Mouse (Mus musculus) forebrain, embryonic 16.5 days (tissue): ENCODE results near the gene Tmem107. TPM values are rescaled to one million over a fixed set of nuclear protein-coding genes. Genes with fewer than 3 reads are reported as not detected.
A peak's percentile ranks its signal among the peaks of the same experiment; 100 is the strongest.

ENCODE experiments used
- ATAC-seq: fragments of 200-750 bp; cut with Nextera tagmentation; 2 replicates; pipeline ENCODE4 v1.8.0; 2017; ENCODE audit warnings: mild to moderate bottlenecking, moderate library complexity
- H3K27ac ChIP-seq: fragments of 300-500 bp; sonication (generic); 2 replicates; pipeline ENCODE4 v1.5.1; 2014; ENCODE audit warnings: low read length, control low read depth
- H3K27me3 ChIP-seq: fragments of 300-500 bp; sonication (generic); replicated peaks from 2 replicates; pipeline ENCODE4 v1.6.1; 2014; ENCODE audit warnings: low read length; ENCODE audit not compliant: control insufficient read depth, insufficient read depth
- H3K36me3 ChIP-seq: fragments of 300-500 bp; sonication (generic); 2 replicates; pipeline ENCODE4 v1.6.1; 2014; ENCODE audit not compliant: control insufficient read depth, insufficient read depth
- H3K4me1 ChIP-seq: fragments of 300-500 bp; sonication (generic); replicated peaks from 2 replicates; pipeline ENCODE4 v1.6.1; 2014; ENCODE audit warnings: low read length; ENCODE audit not compliant: control insufficient read depth, insufficient read depth
- H3K4me2 ChIP-seq: fragments of 300-500 bp; sonication (generic); 2 replicates; pipeline ENCODE4 v1.6.1; 2014; ENCODE audit warnings: mild to moderate bottlenecking, low read length, control low read depth
- H3K4me3 ChIP-seq: fragments of 300-500 bp; sonication (generic); replicated peaks from 2 replicates; pipeline ENCODE4 v1.5.1; 2014; ENCODE audit warnings: mild to moderate bottlenecking, low read length, control low read depth
- H3K9ac ChIP-seq: fragments of 300-500 bp; sonication (generic); replicated peaks from 2 replicates; pipeline ENCODE4 v1.6.1; 2014; ENCODE audit warnings: low read depth, low read length, control low read depth
- H3K9me3 ChIP-seq: fragments of 300-500 bp; sonication (generic); 2 replicates; pipeline ENCODE4 v1.6.1; 2016; ENCODE audit warnings: low read length; ENCODE audit not compliant: control insufficient read depth
- WGBS: fragments of 180-500 bp; shearing (Covaris S2); extraction: QIAGEN DNeasy Blood & Tissue Kit; methylation state at CpG from one replicate; pipeline ENCODE4 v1.1.7; 2014; 5-methylcytosine and 5-hydroxymethylcytosine counted together
- polyA plus RNA-seq: library from polyadenylated mRNA; unstranded; fragments of >200 nt; fragmentation: Nextera tagmentation; extraction: Ambion mirVana; gene quantifications from 2 replicates; pipeline ENCODE4 v1.2.1, GENCODE M21; 2015

Tmem107 gene
- polyA plus RNA-seq, 1 experiment from 2014 or later, result 48.4 TPM

DNA sequence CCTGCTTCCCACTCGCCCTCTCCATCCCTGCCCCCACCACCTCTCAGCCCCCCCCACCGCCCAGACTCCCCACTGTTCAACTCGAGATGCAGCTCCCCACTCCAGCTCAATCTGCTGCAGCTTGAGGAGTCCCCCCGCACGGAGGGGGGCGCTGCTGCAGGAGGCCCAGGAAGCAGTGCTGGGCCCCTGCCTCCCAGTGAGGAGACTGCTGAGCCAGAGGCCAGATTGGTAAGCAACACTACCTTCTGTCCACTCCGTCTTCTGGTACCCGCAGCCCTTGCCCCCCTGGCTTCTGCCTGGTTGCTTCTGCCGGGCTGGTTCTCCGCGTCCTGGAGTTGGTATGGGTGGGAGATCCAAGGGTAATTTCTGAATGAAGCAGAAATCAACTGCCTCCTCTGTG lies 36.2 kb downstream of the Tmem107 start:
- Histone ChIP-seq H3K27ac (no peak overlapping the region), H3K4me1 (0 out of 2 replicates have a peak, but pooled peaks cover 3% of the 10 kb centered on the region), H3K4me3 (no peak overlapping the region), H3K4me2 (no peak overlapping the region), H3K9me3 (no peaks in the 10 kb centered on the region), H3K36me3 (peaks cover 32% of the 10 kb centered on the region), H3K27me3 (no peaks in the 10 kb centered on the region), H3K9ac (no peak overlapping the region)
- ATAC-seq, result no peak
- 79% methylated on average over 11 of the region's 11 CpGs for WGBS

GRCm38 (mm10) chr11:69107676-69108075 lies 37.1 kb downstream of the Tmem107 start:
- Histone ChIP-seq H3K4me2 (no peak overlapping the region), H3K4me3 (no peak overlapping the region), H3K9ac (no peak overlapping the region), H3K9me3 (no peaks in the 10 kb centered on the region), H3K27ac (no peak overlapping the region), H3K36me3 (peaks cover 28% of the 10 kb centered on the region), H3K27me3 (no peaks in the 10 kb centered on the region), H3K4me1 (0 out of 2 replicates have a peak, but pooled peaks cover 3% of the 10 kb centered on the region)
- 89% methylated on average over 11 of the region's 11 CpGs for WGBS
- no peak for ATAC-seq

- WGBS, result 91% methylated on average over 9 of the region's 9 CpGs
- Histone ChIP-seq H3K4me1 (0 out of 2 replicates have a peak, but pooled peaks cover 3% of the 10 kb centered on the region), H3K27ac (no peak overlapping the region), H3K27me3 (no peaks in the 10 kb centered on the region), H3K4me2 (no peak overlapping the region), H3K36me3 (peaks cover 28% of the 10 kb centered on the region), H3K4me3 (no peak overlapping the region), H3K9me3 (no peaks in the 10 kb centered on the region), H3K9ac (no peak overlapping the region)
- ATAC-seq, result no peak
Measured at GRCm38 (mm10) chr11:69108223-69108622, 37.6 kb downstream of the Tmem107 start.

DNA sequence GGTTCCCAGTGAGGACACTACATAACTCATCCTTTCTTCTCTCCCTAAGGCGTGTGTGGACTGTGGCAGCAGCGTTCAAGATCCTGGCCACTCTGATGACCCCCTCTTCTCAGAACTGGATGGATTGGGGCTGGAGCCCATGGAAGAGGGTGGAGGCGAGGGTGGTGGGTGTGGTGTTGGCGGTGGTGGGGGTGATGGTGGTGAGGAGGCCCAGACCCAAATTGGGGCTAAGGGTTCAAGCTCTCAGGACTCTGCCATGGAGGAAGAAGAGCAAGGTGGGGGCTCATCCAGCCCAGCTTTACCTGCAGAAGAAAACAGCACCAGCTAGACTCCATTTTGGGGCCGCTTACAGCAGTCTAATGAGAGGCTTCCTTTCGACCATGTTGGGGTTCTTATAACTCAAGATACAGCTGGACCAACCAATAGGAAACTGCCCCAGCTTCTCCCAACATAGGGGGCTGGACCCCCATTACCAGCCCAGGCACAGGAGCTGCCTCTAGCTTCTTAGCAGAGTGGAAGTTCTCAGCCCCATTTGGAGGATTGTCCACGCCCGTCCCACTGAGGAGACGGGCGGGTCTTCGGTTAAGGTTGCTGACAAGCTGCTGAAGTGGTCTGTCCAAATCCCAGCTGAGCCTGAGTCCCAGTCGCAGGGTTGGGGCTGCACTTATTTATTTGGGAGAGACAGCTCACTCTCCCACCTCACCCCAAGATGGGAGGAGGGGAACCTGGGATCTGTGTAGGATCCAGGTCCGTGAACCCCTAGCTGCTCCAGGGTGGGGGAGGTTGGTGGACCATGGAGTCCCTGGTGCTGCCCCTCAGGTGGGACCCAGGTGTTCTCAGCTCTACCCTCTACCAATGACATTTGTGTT lies 38.7 kb downstream of the Tmem107 start:
- 0 out of 2 replicates have a peak, but pooled peaks cover 3% of the 10 kb centered on the region for H3K4me1 ChIP-seq
- no peak overlapping the region for H3K4me2 ChIP-seq
- H3K9me3 ChIP-seq, result no peaks in the 10 kb centered on the region
- no peaks in the 10 kb centered on the region for H3K27me3 ChIP-seq
- 79% methylated on average over 13 of the region's 13 CpGs for WGBS
- H3K4me3 ChIP-seq, result no peak overlapping the region
- no peak overlapping the region for H3K9ac ChIP-seq
- no peak; the same call in 1 of the 2 replicates for ATAC-seq
- no peak overlapping the region for H3K27ac ChIP-seq
- H3K36me3 ChIP-seq, result peaks cover 17% of the 10 kb centered on the region

DNA sequence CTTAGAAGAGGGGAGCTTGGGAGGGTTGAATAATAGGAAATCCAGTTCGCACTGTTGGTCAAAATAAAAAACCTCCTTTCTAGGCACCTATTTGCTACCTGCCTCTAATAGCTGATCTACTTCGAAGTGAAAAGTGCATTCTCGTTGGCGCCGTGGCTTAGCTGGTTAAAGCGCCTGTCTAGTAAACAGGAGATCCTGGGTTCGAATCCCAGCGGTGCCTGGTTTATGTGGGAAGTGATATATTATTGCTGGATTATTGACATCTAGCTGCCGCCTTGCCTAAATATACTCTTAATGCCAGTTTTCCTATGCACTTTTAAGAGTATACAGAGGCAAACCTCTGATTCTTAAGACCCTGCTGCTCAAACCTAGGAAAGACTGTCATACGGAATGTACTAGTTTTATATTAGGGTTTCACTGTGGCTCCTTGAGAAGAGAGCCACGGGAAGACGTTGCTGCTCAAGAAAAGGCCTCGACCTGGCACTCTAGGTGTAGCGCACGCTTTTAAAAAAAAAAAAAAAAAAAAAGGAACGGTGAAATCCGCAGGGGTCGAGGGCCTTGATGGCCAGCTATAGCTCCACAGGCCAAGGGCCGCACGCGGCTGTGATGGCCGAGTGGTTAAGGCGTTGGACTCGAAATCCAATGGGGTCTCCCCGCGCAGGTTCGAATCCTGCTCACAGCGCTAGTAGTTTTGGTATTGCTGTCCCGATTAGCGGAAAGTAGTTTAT lies 39.9 kb downstream of the Tmem107 start:
- no peaks in the 10 kb centered on the region for H3K9me3 ChIP-seq
- WGBS, result under 1% methylated on average over 30 of the region's 30 CpGs
- no peak overlapping the region for H3K27ac ChIP-seq
- peaks cover 13% of the 10 kb centered on the region for H3K36me3 ChIP-seq
- 0 out of 2 replicates have a peak, but pooled peaks cover 3% of the 10 kb centered on the region for H3K4me1 ChIP-seq
- peak overlapping the region; percentile 46 for H3K4me3 ChIP-seq
- H3K27me3 ChIP-seq, result no peaks in the 10 kb centered on the region
- H3K4me2 ChIP-seq, result peak overlapping the region; percentile 56
- ATAC-seq, result peak; percentile 73
- peak overlapping the region; percentile 20; the same call in 1 of the 2 replicates for H3K9ac ChIP-seq

- peaks cover 12% of the 10 kb centered on the region for H3K36me3 ChIP-seq
- H3K4me3 ChIP-seq, result peak overlapping the region; percentile 46
- H3K27ac ChIP-seq, result no peak overlapping the region
- no peaks in the 10 kb centered on the region for H3K9me3 ChIP-seq
- peak; percentile 21; the same call in 1 of the 2 replicates for ATAC-seq
- 0 out of 2 replicates have a peak, but pooled peaks cover 3% of the 10 kb centered on the region for H3K4me1 ChIP-seq
- 3% methylated on average over 21 of the region's 21 CpGs for WGBS
- peak overlapping the region; percentile 56 for H3K4me2 ChIP-seq
- peak overlapping the region; percentile 20; the same call in 1 of the 2 replicates for H3K9ac ChIP-seq
- no peaks in the 10 kb centered on the region for H3K27me3 ChIP-seq
Measured at GRCm38 (mm10) chr11:69111051-69111810, 40.6 kb downstream of the Tmem107 start.

DNA sequence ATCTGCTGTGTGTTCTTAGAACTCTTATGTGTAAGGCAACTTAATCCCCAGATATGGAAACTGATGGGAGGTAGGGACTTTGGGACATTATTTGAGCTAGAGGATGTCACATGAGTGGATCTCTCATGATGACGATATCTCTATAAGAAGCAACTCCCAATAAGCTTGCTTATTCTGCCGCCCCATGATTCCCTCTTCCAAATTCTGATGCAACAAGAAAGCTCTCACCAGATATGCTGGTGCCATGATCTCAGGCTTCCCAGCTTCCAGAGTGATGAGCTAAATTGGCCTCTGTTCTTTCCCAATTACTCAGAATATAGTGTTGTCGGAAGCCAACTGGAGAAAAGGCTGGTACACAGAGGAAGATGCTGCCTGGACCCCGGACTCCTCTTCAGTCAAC lies 41.3 kb downstream of the Tmem107 start:
- peaks cover 4% of the 10 kb centered on the region; the same call in 1 of the 2 replicates for H3K4me1 ChIP-seq
- peaks cover 12% of the 10 kb centered on the region for H3K36me3 ChIP-seq
- 65% methylated on average over 4 of the region's 4 CpGs for WGBS
- H3K4me3 ChIP-seq, result no peak overlapping the region
- H3K27me3 ChIP-seq, result no peaks in the 10 kb centered on the region
- no peak overlapping the region for H3K27ac ChIP-seq
- no peaks in the 10 kb centered on the region for H3K9me3 ChIP-seq
- H3K4me2 ChIP-seq, result no peak overlapping the region
- ATAC-seq, result no peak
- no peak overlapping the region for H3K9ac ChIP-seq

DNA sequence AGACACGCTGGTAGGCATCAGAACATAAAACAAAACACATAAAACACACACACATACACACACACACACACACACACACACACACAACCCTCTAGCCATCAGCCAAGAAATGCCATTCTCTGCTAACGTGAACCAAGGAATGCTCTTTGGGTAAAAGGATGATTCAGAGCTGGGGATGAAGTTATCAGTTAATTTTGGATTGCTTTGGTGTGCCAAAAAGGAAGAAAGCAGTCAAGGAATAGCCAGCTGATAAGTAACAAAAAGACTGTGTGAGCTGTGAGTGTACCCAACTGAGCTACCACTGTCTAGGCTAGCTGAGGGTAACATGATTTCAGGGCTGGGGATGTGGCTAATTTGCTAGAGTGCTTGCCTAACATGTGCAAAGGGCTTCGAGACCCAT lies 43.4 kb downstream of the Tmem107 start:
- H3K27ac ChIP-seq, result no peak overlapping the region
- no peaks in the 10 kb centered on the region for H3K9me3 ChIP-seq
- no peak for ATAC-seq
- H3K36me3 ChIP-seq, result no peaks in the 10 kb centered on the region; the same call in 1 of the 2 replicates
- no peak overlapping the region for H3K4me3 ChIP-seq
- H3K27me3 ChIP-seq, result no peaks in the 10 kb centered on the region
- no peak overlapping the region for H3K9ac ChIP-seq
- H3K4me1 ChIP-seq, result peaks cover 13% of the 10 kb centered on the region
- WGBS, result 72% methylated on average over 3 of the region's 3 CpGs
- no peak overlapping the region for H3K4me2 ChIP-seq
